ENCODE assay signal across 9 mouse cellular contexts in the genomic region with DNA sequence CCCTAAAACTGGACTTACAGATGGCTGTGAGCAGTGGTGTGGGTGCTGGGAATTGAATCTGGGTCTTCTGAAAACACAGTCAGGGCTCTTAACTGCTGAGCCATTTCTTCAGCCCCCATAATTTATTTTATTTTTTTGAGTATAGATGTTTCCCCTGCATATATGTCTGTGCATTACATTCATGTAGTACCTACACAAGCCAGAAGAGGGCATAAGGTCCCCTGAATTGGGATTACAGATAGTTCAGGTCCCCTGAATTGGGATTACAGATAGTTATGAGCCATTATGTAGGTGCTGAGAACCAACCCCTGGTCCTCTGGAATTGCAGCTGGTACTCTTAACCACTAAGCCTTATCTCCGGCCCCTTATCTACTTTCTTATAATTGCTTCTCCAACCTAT. TPM values are rescaled to one million over a fixed set of nuclear protein-coding genes. Genes with fewer than 3 reads are reported as not detected.
DNase-seq lines count a peak whose midpoint lies in the region; ATAC-seq and TF ChIP-seq lines count a peak whose summit lies in the region.
"Had no signal": no experiment of that assay in that cellular context is flagged by ENCODE, and none has a peak within 500 bp of the region (broad histone marks: within the 10 kb centered on the region; RNA-seq: fewer than 3 reads in every experiment).

No protein-coding gene starts in this region.

- ATAC-seq in liver, postnatal 0 days = no peak
- ATAC-seq in liver, embryonic 12.5 days = no peak
- 0 out of 2 replicates have a peak, but pooled peaks have one; percentile 43 for ATAC-seq in monocyte, adult 5-6 weeks (replicated peaks; ENCODE audit: insufficient number of reproducible peaks, low FRiP score, low TSS enrichment, poor library complexity, severe bottlenecking)
- no peak for ATAC-seq in kidney, embryonic 15.5 days (replicated peaks; ENCODE audit: low FRiP score)

- H3K4me3 ChIP-seq in liver, postnatal 0 days (ENCODE audit: low read depth, low read length) = no peak overlapping the region
- H3K4me3 ChIP-seq in liver, embryonic 12.5 days = no peak overlapping the region
- no peak overlapping the region for H3K4me3 ChIP-seq in kidney, embryonic 15.5 days (replicated peaks)

- H3K9me3 ChIP-seq in liver, postnatal 0 days (ENCODE audit: low read length) = 0 out of 2 replicates have a peak, but pooled peaks cover 2% of the 10 kb centered on the region
- no peaks in the 10 kb centered on the region for H3K9me3 ChIP-seq in liver, embryonic 12.5 days (replicated peaks)
- no peaks in the 10 kb centered on the region for H3K9me3 ChIP-seq in kidney, embryonic 15.5 days (replicated peaks)

- H3K4me1 ChIP-seq in liver, postnatal 0 days (ENCODE audit: insufficient read depth) = peaks cover 14% of the 10 kb centered on the region
- peaks cover 7% of the 10 kb centered on the region for H3K4me1 ChIP-seq in liver, embryonic 12.5 days
- peaks cover 8% of the 10 kb centered on the region; the same call in 1 of the 2 replicates for H3K4me1 ChIP-seq in kidney, embryonic 15.5 days

- H3K9ac ChIP-seq in liver, postnatal 0 days (replicated peaks) = no peak overlapping the region
- H3K9ac ChIP-seq in liver, embryonic 12.5 days = no peak overlapping the region
- no peak overlapping the region for H3K9ac ChIP-seq in kidney, embryonic 15.5 days

- no peak overlapping the region for H3K4me2 ChIP-seq in liver, postnatal 0 days (ENCODE audit: low read depth, low read length)
- H3K4me2 ChIP-seq in liver, embryonic 12.5 days = no peak overlapping the region
- no peak overlapping the region for H3K4me2 ChIP-seq in kidney, embryonic 15.5 days
- H3K4me2 ChIP-seq: midbrain, embryonic 11.5 days had no signal

- peak; percentile 62 for TF ChIP-seq CTCF in liver, postnatal 0 days (IDR thresholded peaks at IDR 0.05; ENCODE audit: low read depth)

- no peak overlapping the region for H3K27ac ChIP-seq in liver, postnatal 0 days (ENCODE audit: low read depth)
- no peak overlapping the region for H3K27ac ChIP-seq in liver, embryonic 12.5 days
- H3K27ac ChIP-seq in kidney, embryonic 15.5 days = no peak overlapping the region

- H3K27me3 ChIP-seq in liver, postnatal 0 days (ENCODE audit: insufficient read depth, low read length) = no peaks in the 10 kb centered on the region
- no peaks in the 10 kb centered on the region for H3K27me3 ChIP-seq in liver, embryonic 12.5 days (replicated peaks)
- no peaks in the 10 kb centered on the region for H3K27me3 ChIP-seq in kidney, embryonic 15.5 days

- peaks cover 61% of the 10 kb centered on the region for H3K36me3 ChIP-seq in liver, postnatal 0 days (replicated peaks; ENCODE audit: insufficient read depth, low read length)
- peaks cover 68% of the 10 kb centered on the region for H3K36me3 ChIP-seq in liver, embryonic 12.5 days
- peaks cover 57% of the 10 kb centered on the region for H3K36me3 ChIP-seq in kidney, embryonic 15.5 days

- TF ChIP-seq EP300 in liver, postnatal 0 days (IDR thresholded peaks at IDR 0.05; ENCODE audit: low read depth) = no peak

- 80% methylated on average over 1 of the region's 1 CpGs for WGBS in liver, postnatal 0 days (ENCODE audit: insufficient replicate concordance)
- WGBS in liver, embryonic 12.5 days (ENCODE audit: insufficient replicate concordance) = 63% methylated on average over 1 of the region's 1 CpGs
- WGBS in kidney, embryonic 15.5 days = 100% methylated on average over 1 of the region's 1 CpGs

- peak; percentile 33 for DNase-seq in cerebellum, adult 9-10 months
- DNase-seq in cerebellum, postnatal 4 days (ENCODE audit: low spot score in 2 of 2) = no peak
- DNase-seq in liver, postnatal 0 days = no peak
- DNase-seq in c-Kit-positive CD71-positive TER-119-positive erythroid progenitor cells, embryonic 14.5 days (ENCODE audit: low spot score) = peak; percentile 32
- DNase-seq in adrenal gland, adult 2 months = no peak

RNA-seq across cellular contexts. Expression of gene Fkbp15, which starts 16.3 kb away (rescaled TPM):
- polyA plus RNA-seq in liver, postnatal 0 days (2015; fragmentation: Nextera tagmentation; extraction: Ambion mirVana) = 11.7 and 13.3 TPM in 2 replicates
- 18.6 and 21.1 TPM in 2 replicates for polyA plus RNA-seq in liver, embryonic 12.5 days (2016; fragmentation: Nextera tagmentation; extraction: Ambion mirVana)
- total RNA-seq in monocyte, adult 5-6 weeks (2017) = 94.1 to 128 TPM (median 123 TPM) in 3 replicates
- 10 to 100 TPM; 35.2 to 36.9 TPM for total RNA-seq in adrenal gland, adult 2 months (2021)
- 21.8 and 27.4 TPM in 2 replicates for polyA plus RNA-seq in adrenal gland, adult 2 months (2012; rRNA removed)
- polyA plus RNA-seq in kidney, embryonic 15.5 days (2015; fragmentation: Nextera tagmentation; extraction: Ambion mirVana) = 24.3 and 24.7 TPM in 2 replicates

RNA-seq across cellular contexts. Expression of gene Slc31a1, which starts 16.5 kb away (rescaled TPM):
- polyA plus RNA-seq in liver, postnatal 0 days (2015; fragmentation: Nextera tagmentation; extraction: Ambion mirVana) = 50.9 and 54.3 TPM in 2 replicates
- polyA plus RNA-seq in liver, embryonic 12.5 days (2016; fragmentation: Nextera tagmentation; extraction: Ambion mirVana) = 45.8 and 45.9 TPM in 2 replicates
- total RNA-seq in monocyte, adult 5-6 weeks (2017) = 10.2 to 14.9 TPM (median 13.8 TPM) in 3 replicates
- total RNA-seq in adrenal gland, adult 2 months (2021) = 10 to 100 TPM; 50.1 to 50.7 TPM
- polyA plus RNA-seq in adrenal gland, adult 2 months (2012; rRNA removed) = 11.6 and 12.3 TPM in 2 replicates
- polyA plus RNA-seq in kidney, embryonic 15.5 days (2015; fragmentation: Nextera tagmentation; extraction: Ambion mirVana) = 50.9 and 53.9 TPM in 2 replicates

Comparison
In these comparisons a context has a peak if more than half of its experiments do, and no peak if none do; other contexts are left out.
1. DNase-seq: peak in cerebellum, adult 9-10 months (single experiment) and c-Kit-positive CD71-positive TER-119-positive erythroid progenitor cells, embryonic 14.5 days (single experiment); none in cerebellum, postnatal 4 days (0 of 2), liver, postnatal 0 days (single experiment) and adrenal gland, adult 2 months (single experiment).